In the genomic region with DNA sequence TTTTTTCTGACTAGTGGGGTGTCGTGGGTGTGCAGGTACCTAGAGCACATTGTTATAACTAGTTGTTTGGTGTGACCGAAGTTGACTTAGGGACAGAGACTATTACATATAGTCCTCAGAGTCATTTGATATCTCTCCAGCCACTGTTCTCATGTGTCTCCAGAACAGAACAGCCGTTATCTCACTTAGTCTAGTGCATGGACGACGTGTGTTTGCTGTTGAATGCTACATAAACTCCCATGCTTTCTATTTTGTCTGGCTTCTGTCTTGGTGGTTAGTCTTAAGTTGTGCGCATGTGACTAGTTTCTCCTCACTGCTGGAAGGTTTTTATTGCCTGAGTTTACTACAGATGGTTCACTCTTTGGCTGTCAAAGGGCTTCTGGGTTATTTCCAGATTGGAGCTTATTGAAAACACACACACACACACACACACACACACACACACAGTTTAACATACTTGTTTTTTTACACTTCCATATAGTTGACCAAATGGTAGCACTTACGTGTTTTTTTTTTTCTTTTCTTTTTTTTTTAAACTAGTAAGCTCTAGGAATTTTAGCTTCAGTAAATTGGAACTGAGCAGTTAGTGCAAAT, we compare ENCODE assay signal across 20 mouse cellular contexts. TPM values are rescaled to one million over a fixed set of nuclear protein-coding genes. Genes with fewer than 3 reads are reported as not detected.
DNase-seq lines count a peak whose midpoint lies in the region; ATAC-seq and TF ChIP-seq lines count a peak whose summit lies in the region.
"Had no signal": no experiment of that assay in that cellular context is flagged by ENCODE, and none has a peak within 500 bp of the region (broad histone marks: within the 10 kb centered on the region; RNA-seq: fewer than 3 reads in every experiment).

No protein-coding gene starts in this region.

- H3K9me3 ChIP-seq in limb, embryonic 14.5 days (ENCODE audit: control insufficient read depth, low read length): no peaks in the 10 kb centered on the region
- H3K9me3 ChIP-seq in limb, embryonic 10.5 days (replicated peaks): no peaks in the 10 kb centered on the region
- H3K9me3 ChIP-seq in heart, embryonic 13.5 days: no peaks in the 10 kb centered on the region
- H3K9me3 ChIP-seq: hindbrain, embryonic 15.5 days; intestine, embryonic 15.5 days; limb, embryonic 12.5 days; lung, embryonic 15.5 days; midbrain, embryonic 13.5 days; neural tube, embryonic 12.5 days had no signal

- H3K27me3 ChIP-seq in limb, embryonic 14.5 days (ENCODE audit: control insufficient read depth, insufficient read depth, low read length): no peaks in the 10 kb centered on the region
- H3K27me3 ChIP-seq in limb, embryonic 10.5 days (ENCODE audit: low read depth, poor library complexity, severe bottlenecking): no peaks in the 10 kb centered on the region
- no peaks in the 10 kb centered on the region for H3K27me3 ChIP-seq in heart, embryonic 13.5 days (replicated peaks)
- H3K27me3 ChIP-seq: hindbrain, embryonic 15.5 days; intestine, embryonic 15.5 days; limb, embryonic 12.5 days; lung, embryonic 15.5 days; midbrain, embryonic 13.5 days; neural tube, embryonic 12.5 days; Patski had no signal

- no peak for TF ChIP-seq POLR2A in limb, embryonic 14.5 days (IDR thresholded peaks at IDR 0.05; ENCODE audit: borderline replicate concordance, extremely low read depth, insufficient read depth, insufficient read length)

- H3K4me1 ChIP-seq in limb, embryonic 14.5 days (ENCODE audit: control insufficient read depth, insufficient read depth, low read length): peaks cover 40% of the 10 kb centered on the region
- peaks cover 22% of the 10 kb centered on the region for H3K4me1 ChIP-seq in limb, embryonic 10.5 days
- H3K4me1 ChIP-seq in heart, embryonic 13.5 days: peaks cover 92% of the 10 kb centered on the region

- H3K4me2 ChIP-seq in limb, embryonic 14.5 days (replicated peaks; ENCODE audit: low read depth, low read length, severe bottlenecking): no peak overlapping the region
- peak overlapping the region; percentile 24; the same call in 1 of the 2 replicates for H3K4me2 ChIP-seq in heart, embryonic 13.5 days
- H3K4me2 ChIP-seq: hindbrain, embryonic 15.5 days; intestine, embryonic 15.5 days; limb, embryonic 12.5 days; lung, embryonic 15.5 days; midbrain, embryonic 13.5 days; neural tube, embryonic 12.5 days had no signal

- no peaks in the 10 kb centered on the region for H3K36me3 ChIP-seq in limb, embryonic 14.5 days (ENCODE audit: control insufficient read depth, insufficient read depth, low read length)
- H3K36me3 ChIP-seq in limb, embryonic 10.5 days: no peaks in the 10 kb centered on the region
- H3K36me3 ChIP-seq in heart, embryonic 13.5 days: no peaks in the 10 kb centered on the region
- H3K36me3 ChIP-seq: hindbrain, embryonic 15.5 days; intestine, embryonic 15.5 days; limb, embryonic 12.5 days; lung, embryonic 15.5 days; midbrain, embryonic 13.5 days; neural tube, embryonic 12.5 days had no signal

- ATAC-seq in cerebellum, adult (ENCODE audit: insufficient number of reproducible peaks, low FRiP score, low TSS enrichment): no peak
- no peak for ATAC-seq in limb, embryonic 14.5 days (ENCODE audit: low FRiP score, low read depth)
- ATAC-seq in heart, embryonic 13.5 days (ENCODE audit: extremely low read depth, insufficient number of reproducible peaks, low FRiP score, low TSS enrichment): no peak
- ATAC-seq in megakaryocyte-erythroid progenitor cell, adult 5-6 weeks (replicated peaks; ENCODE audit: low FRiP score, low TSS enrichment, poor library complexity, severe bottlenecking): peak; percentile 42
- ATAC-seq: intestine, embryonic 15.5 days; midbrain, embryonic 13.5 days; Patski had no signal

- H3K27ac ChIP-seq in limb, embryonic 14.5 days (replicated peaks; ENCODE audit: low read depth, low read length): no peak overlapping the region
- no peak overlapping the region for H3K27ac ChIP-seq in limb, embryonic 10.5 days
- H3K27ac ChIP-seq in heart, embryonic 13.5 days (replicated peaks): peak overlapping the region; percentile 40
- H3K27ac ChIP-seq: hindbrain, embryonic 15.5 days; intestine, embryonic 15.5 days; limb, embryonic 12.5 days; lung, embryonic 15.5 days; midbrain, embryonic 13.5 days; neural tube, embryonic 12.5 days had no signal

- 42% methylated on average over 7 of the region's 7 CpGs for WGBS in limb, embryonic 14.5 days
- WGBS in limb, embryonic 10.5 days: 76% methylated on average over 7 of the region's 7 CpGs
- 37% methylated on average over 7 of the region's 7 CpGs for WGBS in heart, embryonic 13.5 days

- no peak overlapping the region for H3K4me3 ChIP-seq in limb, embryonic 14.5 days (replicated peaks; ENCODE audit: low read length)
- H3K4me3 ChIP-seq in limb, embryonic 10.5 days: no peak overlapping the region
- no peak overlapping the region for H3K4me3 ChIP-seq in heart, embryonic 13.5 days
- H3K4me3 ChIP-seq: hindbrain, embryonic 15.5 days; intestine, embryonic 15.5 days; limb, embryonic 12.5 days; lung, embryonic 15.5 days; midbrain, embryonic 13.5 days; neural tube, embryonic 12.5 days had no signal

- H3K9ac ChIP-seq in limb, embryonic 14.5 days (ENCODE audit: low read depth, low read length, severe bottlenecking): no peak overlapping the region
- H3K9ac ChIP-seq in heart, embryonic 13.5 days: no peak overlapping the region
- H3K9ac ChIP-seq: hindbrain, embryonic 15.5 days; intestine, embryonic 15.5 days; limb, embryonic 12.5 days; lung, embryonic 15.5 days; midbrain, embryonic 13.5 days; neural tube, embryonic 12.5 days had no signal

- DNase-seq in cerebellum, postnatal 10 days: peak; percentile 22 to 51
- DNase-seq in limb, embryonic 14.5 days (ENCODE audit: low spot score): peak; percentile 49
- no peak for DNase-seq in limb, embryonic 10.5 days (ENCODE audit: low spot score)
- DNase-seq in adrenal gland, postnatal 4 days (ENCODE audit: low spot score in 2 of 2): no peak
- DNase-seq in right cerebral cortex, adult 18-20 months: no peak
- DNase-seq: adrenal gland, adult 8-10 months; cerebellum, adult 18-20 months; cerebellum, postnatal 36 days; gastrocnemius, postnatal 36 days; kidney, adult 9 months had no signal

RNA-seq across cellular contexts. Expression of a gene that starts 25.2 kb away (rescaled TPM):
- polyA plus RNA-seq in limb, embryonic 14.5 days (2012; rRNA removed): 107 and 121 TPM in 2 replicates
- polyA plus RNA-seq in limb, embryonic 14.5 days (2014; fragmentation: Nextera tagmentation; extraction: Ambion mirVana): 43.1 and 45.0 TPM in 2 replicates
- polyA plus RNA-seq in limb, embryonic 10.5 days (2016; fragmentation: Nextera tagmentation; extraction: Ambion mirVana): 53.9 and 62.8 TPM in 2 replicates
- 52.5 and 55.7 TPM in 2 replicates for polyA plus RNA-seq in heart, embryonic 13.5 days (2015; fragmentation: Nextera tagmentation; extraction: Ambion mirVana)
- total RNA-seq in megakaryocyte-erythroid progenitor cell, adult 5-6 weeks (2014; fragmentation: Nextera tagmentation): 9.5 and 41.5 TPM in 2 replicates
- 4.9 and 11.4 TPM in 2 replicates for total RNA-seq in megakaryocyte-erythroid progenitor cell, adult 5-6 weeks (2017)
- 100 to 1,000 TPM; 140 to 145 TPM for total RNA-seq in adrenal gland, postnatal 4 days (2021)

RNA-seq across cellular contexts. Expression of a gene that starts 59.8 kb away (rescaled TPM):
- polyA plus RNA-seq in limb, embryonic 14.5 days (2012; rRNA removed): 13.2 and 15.0 TPM in 2 replicates
- 4.8 and 5.7 TPM in 2 replicates for polyA plus RNA-seq in limb, embryonic 14.5 days (2014; fragmentation: Nextera tagmentation; extraction: Ambion mirVana)
- polyA plus RNA-seq in limb, embryonic 10.5 days (2016; fragmentation: Nextera tagmentation; extraction: Ambion mirVana): 1.2 and 4.0 TPM in 2 replicates
- polyA plus RNA-seq in heart, embryonic 13.5 days (2015; fragmentation: Nextera tagmentation; extraction: Ambion mirVana): 4.4 TPM in 2 replicates
- 7.3 and 13.7 TPM in 2 replicates for total RNA-seq in megakaryocyte-erythroid progenitor cell, adult 5-6 weeks (2014; fragmentation: Nextera tagmentation)
- 5.4 and 14.4 TPM in 2 replicates for total RNA-seq in megakaryocyte-erythroid progenitor cell, adult 5-6 weeks (2017)
- total RNA-seq in adrenal gland, postnatal 4 days (2021): 1 to 10 TPM; 3.1 to 6.8 TPM

Comparison
In these comparisons a context has a peak if more than half of its experiments do, and no peak if none do; other contexts are left out.
1. DNase-seq: peak in cerebellum, postnatal 10 days (2 of 2) and limb, embryonic 14.5 days (single experiment); none in limb, embryonic 10.5 days (single experiment), adrenal gland, postnatal 4 days (0 of 2) and right cerebral cortex, adult 18-20 months (single experiment).